Mouse (Mus musculus) WW6 (cell line): ENCODE data around the gene Dcaf4.

Source experiments
- DNase-seq: peaks from one replicate; pipeline ENCODE4 v3.0.0-alpha.2; 2013; ENCODE audit warnings: low read depth, low spot score

The Dcaf4 gene

GRCm38 (mm10) chr12:83520311-83520890 lies at the start of gene Dcaf4:
Gene Dcaf4 (plus strand): TSS chr12:83520466.
- peak; percentile 93 for DNase-seq

GRCm38 (mm10) chr12:83471760-83472159 lies 48.5 kb upstream of the Dcaf4 start:
- no peak for DNase-seq

- no peak for DNase-seq
Observed at GRCm38 (mm10) chr12:83473987-83474600, 46.2 kb upstream of the Dcaf4 start.

GRCm38 (mm10) chr12:83475419-83475818 lies 44.8 kb upstream of the Dcaf4 start:
- DNase-seq: no peak

GRCm38 (mm10) chr12:83476277-83476676 lies 44.0 kb upstream of the Dcaf4 start:
- DNase-seq: no peak

- DNase-seq: no peak
Observed at GRCm38 (mm10) chr12:83479140-83479539, 41.1 kb upstream of the Dcaf4 start.

GRCm38 (mm10) chr12:83479818-83480401 lies 40.4 kb upstream of the Dcaf4 start:
- no peak for DNase-seq

- no peak for DNase-seq
Observed at GRCm38 (mm10) chr12:83481439-83481838, 38.8 kb upstream of the Dcaf4 start.

- no peak for DNase-seq
Observed at GRCm38 (mm10) chr12:83483653-83484052, 36.6 kb upstream of the Dcaf4 start.

GRCm38 (mm10) chr12:83484855-83485745 lies 35.2 kb upstream of the Dcaf4 start:
- no peak for DNase-seq

GRCm38 (mm10) chr12:83485911-83486670 lies 34.2 kb upstream of the Dcaf4 start:
- DNase-seq: no peak

- no peak for DNase-seq
Observed at GRCm38 (mm10) chr12:83486671-83487461, 33.4 kb upstream of the Dcaf4 start.

GRCm38 (mm10) chr12:83487476-83487991 lies 32.7 kb upstream of the Dcaf4 start, which contains the start of gene Dpf3:
Gene Dpf3 (minus strand): TSS chr12:83487716.
- peak; percentile 86 for DNase-seq

GRCm38 (mm10) chr12:83488211-83488941 lies 31.9 kb upstream of the Dcaf4 start:
- DNase-seq: no peak

- DNase-seq: no peak
Observed at GRCm38 (mm10) chr12:83489748-83490147, 30.5 kb upstream of the Dcaf4 start.

GRCm38 (mm10) chr12:83491609-83492008 lies 28.7 kb upstream of the Dcaf4 start:
- DNase-seq: no peak

GRCm38 (mm10) chr12:83492808-83493207 lies 27.5 kb upstream of the Dcaf4 start:
- DNase-seq: no peak

GRCm38 (mm10) chr12:83494196-83494595 lies 26.1 kb upstream of the Dcaf4 start:
- no peak for DNase-seq

GRCm38 (mm10) chr12:83495248-83495960 lies 24.9 kb upstream of the Dcaf4 start:
- no peak for DNase-seq
